Mouse (Mus musculus) heart, embryonic 16.5 days (tissue): Measurements from ENCODE around the gene Olfr424. TPM values are rescaled to one million over a fixed set of nuclear protein-coding genes. Genes with fewer than 3 reads are reported as not detected.

ENCODE experiments used
- ATAC-seq: fragments of 200-750 bp; cut with Nextera tagmentation; replicated peaks from 2 replicates; pipeline ENCODE4 v1.8.0; 2017; ENCODE audit warnings: moderate number of reproducible peaks; ENCODE audit not compliant: insufficient read depth, low FRiP score; ENCODE audit errors: extremely low read depth
- H3K27ac ChIP-seq: fragments of 300-500 bp; sonication (generic); 2 replicates; pipeline ENCODE4 v1.5.1; 2014; ENCODE audit warnings: mild to moderate bottlenecking, low read length, control low read depth, moderate library complexity
- H3K27me3 ChIP-seq: fragments of 300-500 bp; sonication (generic); 2 replicates; pipeline ENCODE4 v1.6.1; 2014; ENCODE audit warnings: low read length, mixed read lengths; ENCODE audit not compliant: control insufficient read depth, insufficient read depth
- H3K36me3 ChIP-seq: fragments of 300-500 bp; sonication (generic); 2 replicates; pipeline ENCODE4 v1.6.1; 2014; ENCODE audit not compliant: control insufficient read depth, insufficient read depth
- H3K4me1 ChIP-seq: fragments of 300-500 bp; sonication (generic); 2 replicates; pipeline ENCODE4 v1.6.1; 2014; ENCODE audit warnings: low read length, mixed read lengths; ENCODE audit not compliant: control insufficient read depth, insufficient read depth
- H3K4me2 ChIP-seq: fragments of 300-500 bp; sonication (generic); 2 replicates; pipeline ENCODE4 v1.6.1; 2014; ENCODE audit warnings: low read depth, mild to moderate bottlenecking, control low read depth, low read length
- H3K4me3 ChIP-seq: fragments of 300-500 bp; sonication (generic); 2 replicates; pipeline ENCODE4 v1.5.1; 2014; ENCODE audit warnings: mild to moderate bottlenecking, control low read depth, low read length
- H3K9ac ChIP-seq: fragments of 300-500 bp; sonication (generic); 2 replicates; pipeline ENCODE4 v1.6.1; 2014; ENCODE audit warnings: low read length, control low read depth
- H3K9me3 ChIP-seq: fragments of 300-500 bp; sonication (generic); replicated peaks from 2 replicates; pipeline ENCODE4 v1.6.1; 2016; ENCODE audit warnings: low read length; ENCODE audit not compliant: control insufficient read depth
- WGBS: fragments of 180-500 bp; shearing (Covaris S2); extraction: QIAGEN DNeasy Blood & Tissue Kit; methylation state at CpG from one replicate; pipeline ENCODE4 v1.1.7; 2014; 5-methylcytosine and 5-hydroxymethylcytosine counted together
- polyA plus RNA-seq: library from polyadenylated mRNA; unstranded; fragments of >200 nt; fragmentation: Nextera tagmentation; extraction: Ambion mirVana; gene quantifications from 2 replicates; pipeline ENCODE4 v1.2.1, GENCODE M21; 2015

Gene Olfr424
- not detected in 2 replicates for polyA plus RNA-seq

DNA sequence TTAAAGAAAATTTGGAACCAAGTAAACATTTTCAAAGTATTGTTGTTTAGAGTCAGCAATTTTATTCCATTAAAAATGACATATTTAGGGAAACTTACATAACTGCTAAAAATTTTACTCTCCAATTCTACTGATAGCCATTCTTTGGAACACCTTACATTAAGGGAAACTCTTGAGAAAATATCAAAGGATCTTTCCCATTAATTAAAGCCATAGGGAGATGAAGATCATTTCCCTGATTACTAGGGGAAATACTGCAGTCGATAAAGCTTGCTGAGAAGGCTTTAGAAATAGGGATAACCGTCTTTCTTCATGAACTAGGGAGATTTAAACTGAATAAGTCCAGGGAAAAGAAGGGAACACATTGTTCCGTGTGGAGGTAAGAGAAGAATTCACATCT lies at the start of gene Olfr424:
Gene Olfr424, plus strand, starts transcription at position 301 of the 400 bp plus-strand sequence.
- H3K4me1 ChIP-seq: no peaks in the 10 kb centered on the region
- no peak within 1 kb of the TSS for H3K9ac ChIP-seq
- ATAC-seq: no peak
- no peak within 1 kb of the TSS for H3K4me3 ChIP-seq
- no peaks in the 10 kb centered on the region for H3K27me3 ChIP-seq
- H3K9me3 ChIP-seq: no peaks in the 10 kb centered on the region
- H3K4me2 ChIP-seq: no peak within 1 kb of the TSS
- no peak within 1 kb of the TSS for H3K27ac ChIP-seq
- no peaks in the 10 kb centered on the region for H3K36me3 ChIP-seq
- WGBS: 78% methylated on average over 3 of the region's 3 CpGs

DNA sequence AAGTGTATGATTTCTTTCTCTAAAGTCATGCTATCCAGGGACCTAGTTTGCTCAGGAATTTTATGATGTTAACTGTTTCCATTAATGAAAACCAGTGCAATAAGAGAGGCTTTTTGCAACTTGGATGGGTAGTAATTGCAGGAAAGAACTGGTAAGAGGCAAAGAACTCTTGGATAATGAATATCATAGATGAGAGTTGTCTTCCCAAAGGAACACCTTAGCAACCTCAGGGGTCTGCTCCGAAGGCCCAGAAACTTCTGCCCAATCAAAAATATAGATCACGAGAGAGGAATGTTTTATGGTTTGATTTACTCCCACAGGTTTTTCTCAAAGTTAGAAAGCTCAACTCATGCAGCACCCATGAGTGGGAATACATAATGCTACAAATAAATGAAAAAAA lies 47.3 kb upstream of the Olfr424 start, which contains the start of gene Olfr429:
Gene Olfr429, plus strand, starts transcription at position 301 of the 400 bp plus-strand sequence.
- Histone ChIP-seq H3K27ac (no peak within 1 kb of the TSS), H3K36me3 (no peaks in the 10 kb centered on the region), H3K4me1 (no peaks in the 10 kb centered on the region), H3K4me2 (no peak within 1 kb of the TSS), H3K27me3 (no peaks in the 10 kb centered on the region), H3K9ac (no peak within 1 kb of the TSS), H3K4me3 (no peak within 1 kb of the TSS), H3K9me3 (no peaks in the 10 kb centered on the region)
- ATAC-seq: no peak
- WGBS: 86% methylated on average over 2 of the region's 2 CpGs

DNA sequence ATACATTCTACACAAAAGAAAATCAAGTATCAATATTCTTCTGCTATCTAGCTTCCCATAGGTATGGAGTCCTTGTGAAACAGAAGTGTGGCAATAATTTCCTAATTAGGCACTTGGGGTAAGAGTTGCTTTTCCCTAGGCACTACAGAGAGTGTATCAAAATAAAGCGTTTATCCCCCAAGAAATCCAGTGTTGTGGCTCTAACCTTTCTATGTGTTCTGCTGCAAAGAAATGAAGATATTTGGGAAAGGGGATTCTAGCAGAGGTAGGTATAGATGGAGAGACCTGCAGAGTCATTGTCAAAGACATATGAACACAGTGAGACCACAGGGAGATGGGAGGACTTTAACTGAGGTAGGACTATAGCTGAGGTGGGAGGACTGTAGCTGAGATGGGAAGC lies 34.7 kb upstream of the Olfr424 start, which contains the start of gene Olfr427:
Gene Olfr427, plus strand, starts transcription at position 301 of the 400 bp plus-strand sequence.
- no peaks in the 10 kb centered on the region for H3K36me3 ChIP-seq
- H3K4me1 ChIP-seq: no peaks in the 10 kb centered on the region
- ATAC-seq: no peak
- H3K4me3 ChIP-seq: no peak within 1 kb of the TSS
- H3K27ac ChIP-seq: no peak within 1 kb of the TSS
- 83% methylated on average over 1 of the region's 1 CpGs for WGBS
- no peaks in the 10 kb centered on the region for H3K27me3 ChIP-seq
- H3K4me2 ChIP-seq: no peak within 1 kb of the TSS
- H3K9me3 ChIP-seq: no peaks in the 10 kb centered on the region
- H3K9ac ChIP-seq: no peak within 1 kb of the TSS

DNA sequence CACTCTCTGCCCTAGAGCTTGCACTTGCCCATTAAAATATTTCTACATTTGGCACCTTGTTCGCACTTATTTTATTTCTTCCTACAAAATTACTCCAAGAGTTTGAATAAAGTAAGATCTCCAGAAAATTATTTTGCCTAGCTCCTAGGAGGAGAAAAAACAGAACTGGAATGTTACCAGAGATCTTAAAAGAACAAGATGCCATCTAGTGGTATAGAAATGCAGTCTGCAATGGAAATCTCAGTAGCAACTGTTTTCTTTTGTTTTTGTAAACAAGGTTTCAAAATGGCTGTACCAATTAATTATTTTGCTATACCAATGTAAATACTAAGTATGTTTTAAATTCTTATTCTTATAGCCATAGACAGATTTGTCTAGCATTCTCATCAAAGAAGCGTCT lies 27.6 kb upstream of the Olfr424 start:
- H3K4me1 ChIP-seq: no peaks in the 10 kb centered on the region
- no peak overlapping the region for H3K4me2 ChIP-seq
- no peaks in the 10 kb centered on the region for H3K36me3 ChIP-seq
- WGBS: 56% methylated on average over 2 of the region's 2 CpGs
- no peaks in the 10 kb centered on the region for H3K27me3 ChIP-seq
- no peak for ATAC-seq
- H3K9ac ChIP-seq: no peak overlapping the region
- H3K4me3 ChIP-seq: no peak overlapping the region
- no peaks in the 10 kb centered on the region for H3K9me3 ChIP-seq
- no peak overlapping the region for H3K27ac ChIP-seq

DNA sequence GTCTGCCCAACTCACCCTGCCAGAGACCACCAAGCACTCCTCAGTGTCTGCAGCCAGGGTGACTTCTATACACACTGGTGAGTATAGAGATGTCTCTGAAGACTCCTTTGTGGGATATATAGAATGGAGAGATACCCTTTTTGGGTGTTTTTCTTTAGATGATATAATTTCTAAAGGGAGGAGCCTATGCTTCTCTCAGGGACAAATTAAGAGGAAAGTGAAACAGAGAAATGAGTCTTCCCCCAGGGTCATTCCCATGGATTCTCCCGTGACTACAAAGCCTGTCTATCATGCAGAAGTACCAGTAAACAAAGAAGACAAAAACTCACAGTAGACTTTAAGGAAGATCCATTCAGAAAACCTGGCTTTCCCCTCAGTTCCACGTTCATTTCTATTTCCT lies 10.3 kb upstream of the Olfr424 start, which contains the start of gene Olfr231:
Gene Olfr231, minus strand, starts transcription at position 101 of the 400 bp plus-strand sequence.
- 53% methylated on average over 2 of the region's 2 CpGs for WGBS
- Histone ChIP-seq H3K4me1 (no peaks in the 10 kb centered on the region), H3K4me2 (no peak within 1 kb of the TSS)

DNA sequence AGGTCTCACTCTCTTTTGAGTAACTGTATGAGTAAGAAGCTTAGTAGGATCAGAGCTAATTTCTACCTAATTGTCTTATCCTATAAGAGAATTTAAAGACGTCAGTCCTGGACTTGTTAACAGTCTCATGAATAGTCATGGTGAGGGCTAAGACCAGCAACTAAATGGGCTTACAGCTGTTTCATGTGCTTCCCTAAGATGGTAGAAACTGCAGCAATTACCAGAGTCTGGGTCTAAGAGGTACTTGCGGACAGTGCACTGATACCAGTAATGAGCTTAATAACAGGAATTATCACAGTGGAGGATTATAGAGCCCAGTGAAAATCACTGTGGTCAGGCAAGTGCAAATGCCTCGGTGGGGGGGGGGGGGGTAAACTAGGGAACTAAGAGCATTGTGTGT lies 682 bp downstream of the Olfr424 start:
- Histone ChIP-seq H3K9me3 (no peaks in the 10 kb centered on the region), H3K4me3 (no peak overlapping the region), H3K9ac (no peak overlapping the region), H3K36me3 (no peaks in the 10 kb centered on the region), H3K27ac (no peak overlapping the region), H3K4me2 (no peak overlapping the region), H3K4me1 (no peaks in the 10 kb centered on the region), H3K27me3 (no peaks in the 10 kb centered on the region)
- no peak for ATAC-seq
- WGBS: 68% methylated on average over 3 of the region's 3 CpGs

More for the DNA sequence above, 10.3 kb upstream of the Olfr424 start, which contains the start of gene Olfr231:
- Histone ChIP-seq H3K36me3 (no peaks in the 10 kb centered on the region), H3K4me3 (no peak within 1 kb of the TSS), H3K9me3 (no peaks in the 10 kb centered on the region), H3K27me3 (no peaks in the 10 kb centered on the region), H3K27ac (no peak within 1 kb of the TSS), H3K9ac (no peak within 1 kb of the TSS)
- no peak for ATAC-seq

DNA sequence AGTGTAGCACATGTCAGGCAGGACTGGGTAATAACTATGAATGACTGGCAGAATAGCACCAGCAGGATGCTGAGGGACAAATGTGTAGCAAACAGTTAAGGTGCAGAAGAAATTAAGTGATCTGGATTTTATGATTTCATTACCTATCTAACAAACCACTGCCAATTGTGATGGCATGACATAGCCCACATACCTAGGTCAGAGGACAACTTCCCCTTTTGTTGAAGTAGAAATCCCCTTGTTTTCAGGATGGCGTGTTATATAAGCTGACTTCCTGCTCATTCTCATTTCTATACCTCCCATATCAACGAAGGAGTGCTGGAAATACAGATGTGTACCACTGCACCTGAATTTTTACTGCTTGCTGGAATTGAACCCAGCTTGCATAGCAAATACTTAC lies 10.1 kb downstream of the Olfr424 start:
- 69% methylated on average over 2 of the region's 2 CpGs for WGBS
- Histone ChIP-seq H3K36me3 (no peaks in the 10 kb centered on the region), H3K4me1 (no peaks in the 10 kb centered on the region; the same call in 1 of the 2 replicates), H3K4me2 (no peak overlapping the region), H3K27me3 (no peaks in the 10 kb centered on the region), H3K4me3 (no peak overlapping the region), H3K9ac (no peak overlapping the region), H3K9me3 (no peaks in the 10 kb centered on the region), H3K27ac (no peak overlapping the region)
- no peak for ATAC-seq

DNA sequence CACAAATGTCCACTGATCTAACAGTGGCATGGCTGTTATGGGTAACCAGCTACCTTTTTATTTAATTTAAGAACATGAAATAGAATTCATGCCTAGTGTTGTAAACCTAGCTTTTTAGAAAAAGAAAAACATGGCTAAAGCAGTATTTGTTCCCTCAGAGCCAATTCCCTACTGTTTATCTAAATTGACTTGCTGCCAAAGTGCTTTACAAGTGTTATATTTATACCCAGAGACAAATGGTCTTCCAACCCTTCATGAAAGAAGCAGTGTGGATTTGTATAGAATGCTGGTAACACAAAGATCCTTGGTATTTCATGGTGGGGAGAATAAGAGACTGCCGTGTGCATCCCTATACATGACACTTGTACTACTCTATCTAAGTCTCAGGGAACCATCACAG lies 15.4 kb downstream of the Olfr424 start:
- WGBS: 53% methylated on average over 1 of the region's 1 CpGs
- Histone ChIP-seq H3K4me3 (no peak overlapping the region), H3K9me3 (no peaks in the 10 kb centered on the region), H3K27ac (no peak overlapping the region), H3K9ac (no peak overlapping the region), H3K4me2 (no peak overlapping the region), H3K27me3 (no peaks in the 10 kb centered on the region), H3K4me1 (peaks cover 8% of the 10 kb centered on the region), H3K36me3 (no peaks in the 10 kb centered on the region)
- no peak for ATAC-seq

DNA sequence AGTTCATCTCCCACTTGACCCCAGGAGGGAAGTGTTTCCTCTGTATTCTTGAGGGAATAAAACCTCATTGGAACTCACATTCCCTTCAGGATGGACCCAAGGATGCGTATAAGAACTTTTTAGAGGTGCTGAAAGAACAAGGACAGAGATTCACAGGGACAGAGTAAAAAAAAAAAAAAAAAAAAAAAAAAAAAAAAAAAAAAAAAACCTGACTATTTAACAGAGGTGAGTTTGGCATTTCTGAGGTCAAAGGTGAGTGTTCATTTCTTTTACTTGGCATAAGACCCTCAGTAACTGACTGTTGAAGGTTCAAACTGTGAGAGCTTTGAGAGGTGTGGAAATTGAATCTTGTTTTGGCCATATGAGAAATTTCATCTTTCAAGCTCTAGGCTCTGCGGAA lies 18.0 kb downstream of the Olfr424 start:
- no peak for ATAC-seq
- Histone ChIP-seq H3K4me3 (no peak overlapping the region), H3K9me3 (no peaks in the 10 kb centered on the region), H3K36me3 (no peaks in the 10 kb centered on the region), H3K27ac (no peak overlapping the region), H3K27me3 (no peaks in the 10 kb centered on the region), H3K4me1 (peaks cover 8% of the 10 kb centered on the region), H3K4me2 (no peak overlapping the region), H3K9ac (no peak overlapping the region)
- WGBS: 68% methylated on average over 2 of the region's 2 CpGs
